Mouse (Mus musculus) T-helper 1 cell (primary cell): ENCODE measurements at regions not wholly inside any gene's neighbourhood (a gene's known extent, or its start where the extent isn't known, plus 50 kb on each side); places are given as distances from the start of the nearest gene placed in this dataset.

Experiments used
- in situ Hi-C: fragments of 300-600 bp; cut with MboI, MseI; formaldehyde crosslinking; loops from one replicate; pipeline ENCODE4 v1.15.1; 2025; ENCODE audit warnings: high pct_unique_total_duplicates

DNA sequence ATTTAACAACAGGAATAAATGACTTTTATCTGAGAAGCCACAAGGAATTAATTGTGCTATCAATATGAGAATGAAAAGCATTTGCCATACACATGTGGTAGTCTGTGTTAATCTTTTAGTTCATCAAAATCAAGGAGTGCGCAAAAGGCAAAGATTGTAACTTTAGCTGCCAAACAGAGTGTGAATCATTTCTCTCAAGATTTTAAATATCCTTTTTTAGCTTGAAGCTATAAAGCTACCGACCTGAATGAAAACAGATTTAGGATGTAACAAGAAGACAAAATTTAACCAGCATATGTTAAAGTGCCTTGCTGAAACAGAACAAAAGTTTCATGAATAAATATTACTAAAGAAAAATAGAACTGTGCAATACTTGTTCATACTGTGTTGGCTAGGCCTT is 133.3 kb upstream of the Cdh10 start:
- in situ Hi-C loops, result no loop called here

DNA sequence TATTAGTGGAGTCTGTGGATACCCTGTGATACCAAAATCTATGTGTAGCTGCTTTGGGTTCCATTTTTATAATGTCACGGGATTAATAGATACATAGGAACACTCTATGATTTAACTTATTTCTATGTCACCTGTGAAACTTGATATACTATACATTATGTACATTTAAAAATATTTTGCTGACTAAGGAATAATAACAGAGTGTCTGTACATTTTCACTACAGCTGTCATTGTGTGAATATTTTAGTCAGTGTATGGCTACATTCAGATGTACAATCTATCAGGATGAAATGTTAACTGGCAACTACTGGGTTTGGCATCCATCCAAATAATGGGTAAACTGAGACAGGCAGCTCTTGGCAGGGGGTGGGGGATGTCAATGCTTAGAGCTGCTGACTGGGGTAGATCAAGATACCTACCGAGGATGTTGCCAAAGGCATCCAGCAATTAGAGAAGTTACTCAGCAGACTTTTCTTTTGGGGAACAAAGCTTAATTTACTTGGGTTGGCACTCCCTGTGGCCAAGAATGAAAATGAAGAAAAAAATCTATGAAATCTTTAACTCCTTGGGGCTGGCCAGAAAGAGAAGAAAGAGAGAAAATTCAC is 122.0 kb upstream of the Cdh10 start:
- in situ Hi-C loops, result loop anchor here (10.0 kb wide), 1 partner anchor 638 kb away; no protein-coding TSS in a partner anchor

DNA sequence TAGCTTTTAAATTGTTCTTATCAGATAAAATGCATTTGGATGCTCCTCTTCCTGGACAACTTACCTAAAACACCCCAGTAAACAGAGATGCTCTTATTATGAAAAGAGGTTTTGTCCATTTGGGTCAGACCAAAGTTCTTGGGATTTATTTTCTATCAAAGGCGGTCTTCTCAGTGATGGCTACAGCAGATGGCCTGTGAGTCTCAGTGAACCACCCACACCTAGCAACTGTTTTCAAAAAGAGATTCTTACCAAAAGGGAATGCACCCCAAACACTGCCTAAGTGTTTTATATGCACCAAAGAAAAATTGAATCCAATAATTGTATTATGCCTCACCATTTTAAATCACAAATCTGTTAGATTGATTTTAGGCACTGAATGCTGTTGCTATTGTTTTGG is 74.5 kb upstream of the Cdh10 start:
- in situ Hi-C loops, result no loop called here

DNA sequence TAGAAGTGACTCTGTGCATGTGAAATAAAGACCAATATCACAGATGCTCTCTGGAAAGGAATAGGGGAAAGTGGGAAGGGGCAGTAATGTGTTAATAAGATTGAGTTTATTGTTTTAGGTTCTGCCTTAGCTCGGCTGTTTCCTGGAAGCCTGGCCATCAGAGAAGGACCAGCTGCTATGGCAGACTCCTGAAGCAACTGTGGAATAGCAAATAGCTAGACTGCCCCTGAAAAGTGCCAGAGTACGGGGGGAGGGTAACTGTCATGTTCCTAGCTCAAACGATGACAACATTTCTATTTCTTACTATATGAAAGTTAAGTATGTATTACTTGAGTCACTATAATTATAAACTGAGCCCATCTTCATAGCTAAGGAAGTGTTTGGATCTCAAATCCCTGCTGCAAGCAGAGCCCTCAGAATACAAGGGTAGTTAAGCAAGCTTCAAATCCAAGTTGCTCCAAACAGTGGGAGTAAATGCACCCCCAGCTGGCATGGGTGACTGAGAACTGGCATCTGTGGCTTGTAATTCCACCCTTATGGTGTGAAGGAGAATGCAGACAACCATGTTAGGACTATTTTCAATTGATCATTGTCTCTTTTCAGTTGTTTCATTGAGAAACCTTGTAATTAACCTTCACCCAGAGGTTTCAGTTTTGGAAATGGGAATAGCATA is 70.0 kb upstream of the Cdh10 start:
- in situ Hi-C loops, result no loop called here
